Mouse (Mus musculus) ovary, adult 18-20 months (tissue): ENCODE measurements at regions not wholly inside any gene's neighbourhood (a gene's known extent, or its start where the extent isn't known, plus 50 kb on each side); places are given as distances from the start of the nearest gene placed in this dataset.
A peak's percentile ranks its signal among the peaks of the same experiment; 100 is the strongest.
"Not testable (repeated sequence)": the region's sequence is repeated elsewhere in the genome, so short reads cannot be mapped to it uniquely, and the experiment has no call there.

Source experiments
- DNase-seq: peaks from one replicate; pipeline ENCODE4 v3.0.0; 2022; ENCODE audit warnings: low spot score, mixed read lengths

DNA sequence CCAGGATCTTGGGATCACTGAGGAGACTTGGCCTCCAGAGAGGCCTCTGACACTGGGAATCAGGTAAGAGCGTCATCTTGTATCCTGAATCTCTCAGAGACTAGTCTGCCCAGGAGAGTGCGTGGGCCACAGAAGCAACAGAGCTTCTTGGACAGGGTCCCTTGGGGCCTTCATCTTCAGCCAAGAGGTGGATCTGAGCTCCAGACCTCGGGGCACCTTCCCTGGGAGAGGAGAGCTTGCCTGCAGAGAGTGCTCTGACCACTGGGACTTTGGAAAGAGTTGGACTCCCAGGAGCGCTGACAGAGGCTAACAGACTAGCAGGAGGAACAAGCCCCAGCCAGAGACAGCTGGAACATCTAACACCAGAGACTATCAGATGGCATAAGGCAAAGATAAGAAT is 73.9 kb upstream of the Gm15319 start:
- peak; percentile 26 for DNase-seq

DNA sequence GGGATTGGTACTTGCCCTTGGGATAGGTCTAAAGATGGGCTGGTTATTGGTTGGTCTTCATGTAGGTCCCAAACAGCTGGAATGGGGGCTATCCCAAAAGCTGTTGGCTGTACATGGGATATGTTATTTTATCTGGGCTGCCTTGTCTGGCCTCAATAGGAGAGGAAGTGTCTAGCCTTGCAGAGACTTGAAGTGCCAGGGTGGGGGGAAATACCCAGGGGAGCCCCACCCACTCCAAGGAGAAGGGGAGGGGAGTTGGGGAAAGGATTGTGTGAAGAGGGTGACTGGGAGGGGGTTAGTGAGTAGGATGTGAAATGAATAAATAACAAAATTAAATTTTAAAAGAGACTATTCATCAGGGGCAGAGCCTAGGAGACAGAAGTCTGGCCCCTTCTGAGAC is 70.2 kb upstream of the Gm15319 start:
- not testable (repeated sequence) for DNase-seq

DNA sequence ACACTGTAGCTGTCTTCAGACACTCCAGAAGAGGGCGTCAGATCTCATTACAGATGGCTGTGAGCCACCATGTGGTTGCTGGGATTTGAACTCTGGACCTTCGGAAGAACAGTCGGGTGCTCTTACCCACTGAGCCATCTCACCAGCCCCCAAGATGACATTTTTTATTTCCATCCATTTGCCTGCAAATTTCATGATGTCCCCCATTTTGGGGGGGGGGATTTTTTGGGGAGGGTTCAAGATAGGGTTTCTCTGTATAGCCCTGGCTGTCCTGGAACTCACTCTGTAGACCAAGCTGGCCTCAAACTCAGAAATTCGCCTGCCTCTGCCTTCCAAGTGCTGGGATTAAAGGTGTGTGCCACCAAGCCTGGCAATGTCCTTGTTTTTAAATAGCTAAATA is 66.5 kb upstream of the Gm15319 start:
- DNase-seq, result not testable (repeated sequence)

DNA sequence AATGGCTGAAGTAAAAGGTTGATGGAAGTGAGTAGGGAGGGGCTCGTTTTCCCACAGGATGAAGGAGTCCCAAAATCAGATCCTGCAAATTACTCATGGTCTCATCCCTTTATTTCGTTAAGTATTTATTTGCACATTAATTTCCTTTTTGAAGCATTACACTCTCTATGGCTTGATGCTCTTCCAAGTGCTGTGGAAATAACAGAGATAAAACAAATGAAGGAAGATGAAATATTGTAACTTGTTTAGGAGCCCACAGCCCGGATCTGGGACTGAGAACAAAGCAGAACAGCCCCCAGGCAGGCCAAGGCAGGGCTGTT is 61.9 kb upstream of the Gm15319 start:
- DNase-seq, result not testable (repeated sequence)

DNA sequence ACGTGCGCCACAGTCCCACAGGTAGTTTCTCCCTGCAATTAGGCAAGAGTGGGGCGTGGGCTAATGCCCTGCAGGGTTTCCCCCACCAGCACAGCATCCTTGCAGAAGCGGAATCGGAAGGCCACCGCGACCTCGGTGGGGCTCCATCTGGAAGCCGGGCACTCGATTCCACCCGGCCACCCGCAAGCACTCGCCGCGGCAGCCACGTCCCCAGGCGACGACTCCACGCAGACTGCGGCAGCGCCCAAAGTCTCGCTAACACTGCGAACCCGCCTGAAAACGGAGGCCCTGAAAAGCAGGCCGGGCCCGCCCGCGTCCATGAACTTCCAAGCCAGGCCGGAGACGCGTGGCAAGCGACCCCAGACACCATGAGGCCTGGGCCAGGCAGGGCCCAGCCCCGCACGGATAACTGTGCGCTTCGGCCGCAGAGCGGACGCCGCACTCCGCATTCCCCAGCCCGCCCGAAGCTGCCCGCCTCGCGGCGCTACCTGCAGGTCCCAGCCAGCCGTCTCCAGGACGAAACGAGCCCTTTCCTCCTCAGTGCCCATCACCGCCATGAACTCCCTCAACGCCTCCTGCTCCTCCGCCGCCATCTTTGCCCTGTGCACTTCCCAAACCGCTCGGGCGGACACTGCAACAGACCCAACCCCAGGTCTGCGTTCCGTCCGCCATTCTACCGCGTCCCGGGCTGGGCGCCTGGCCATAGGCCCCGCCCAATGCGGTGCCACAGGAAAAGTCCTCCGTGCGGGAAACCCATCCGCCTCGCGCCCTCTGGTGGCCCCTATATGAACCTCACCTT is 61.3 kb upstream of the Gm15319 start:
- peak; percentile 96 for DNase-seq

DNA sequence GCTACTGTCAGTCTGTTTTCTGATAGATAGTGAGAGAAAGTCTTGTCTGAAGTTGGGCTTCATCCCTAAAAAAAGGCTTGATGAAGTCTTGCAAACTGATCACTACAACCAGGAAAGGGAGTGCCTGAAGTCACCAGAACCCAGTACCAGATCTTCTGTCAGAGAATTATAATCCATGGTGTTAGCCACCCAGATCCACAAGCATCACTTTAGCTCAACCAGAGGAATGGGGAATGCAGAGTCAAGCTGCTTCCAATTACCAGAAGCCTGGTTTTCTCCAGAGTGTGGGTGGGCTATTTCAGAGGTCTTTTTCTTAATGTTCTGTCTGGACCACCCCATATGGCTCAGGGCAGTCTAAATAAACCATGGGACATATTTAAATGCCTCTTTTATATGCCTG is 57.8 kb upstream of the Gm15319 start:
- DNase-seq, result not testable (repeated sequence)
